Mouse (Mus musculus) cerebellum, adult 11 months (tissue): ENCODE results near the gene Rabif.

Experiments used
- DNase-seq: peaks from one replicate; pipeline ENCODE4 v3.0.0; 2022

Rabif gene

GRCm38 (mm10) chr1:134555871-134556670, 61.6 kb downstream of the Rabif start:
- no peak for DNase-seq

DNA sequence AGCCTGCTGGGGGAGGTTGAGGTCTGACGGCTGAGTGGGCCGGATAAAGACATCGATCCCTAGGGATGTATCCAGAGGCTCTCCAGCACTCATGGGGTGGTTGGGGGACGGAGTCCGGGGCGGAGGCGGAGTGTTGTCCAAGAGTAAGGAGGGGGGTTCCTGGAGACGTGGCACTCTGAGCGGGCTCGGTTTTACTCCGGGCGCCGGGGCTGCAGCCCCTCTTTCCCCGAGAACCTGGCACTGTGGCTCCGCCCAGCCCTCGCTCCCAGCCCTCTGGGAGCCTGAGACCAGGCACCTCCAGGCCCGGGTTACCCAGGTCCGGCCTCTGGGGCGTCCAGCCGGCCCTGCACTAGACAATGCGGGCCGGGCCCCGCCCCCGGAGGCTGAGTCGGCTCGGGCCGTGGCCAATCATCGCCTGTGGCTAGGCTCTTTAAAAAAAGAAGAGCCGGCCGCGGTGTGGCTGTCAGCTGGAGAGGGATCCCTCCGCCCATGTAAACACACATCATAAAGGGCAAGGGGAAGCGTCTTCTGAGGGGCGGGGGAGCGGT, 62.3 kb downstream of the Rabif start:
- peak; percentile 95 for DNase-seq
